ENCODE assay signal across 8 mouse cellular contexts in genomic region chr9:86570261-86570890, GRCm38 (mm10). TPM values are rescaled to one million over a fixed set of nuclear protein-coding genes. Genes with fewer than 3 reads are reported as not detected.
A peak's percentile ranks its signal among the peaks of the same experiment; 100 is the strongest.
DNase-seq lines count a peak whose midpoint lies in the region; ATAC-seq and TF ChIP-seq lines count a peak whose summit lies in the region.

No protein-coding gene starts in this region.

- dilution Hi-C loops in CH12.LX (cut with MboI; ENCODE audit: extremely low pct_ligation_motif_present, extremely low pct_unique_long_range_greater_than_20kb, low sequenced_read_pairs) = no loop called here

- in situ Hi-C loops in CH12.LX (cut with MboI; ENCODE audit: low pct_ligation_motif_present, low pct_unique_long_range_greater_than_20kb, low sequenced_read_pairs) = loop anchor here (10.0 to 25.0 kb wide), 2 partner anchors 106 to 833 kb away; partner anchors contain the start of genes Dop1a, Ibtk and Ube2cbp

- 77% methylated on average over 10 of the region's 10 CpGs for WGBS in intestine, embryonic 14.5 days
- WGBS in liver, embryonic 14.5 days (ENCODE audit: insufficient replicate concordance) = 72% methylated on average over 10 of the region's 10 CpGs

- peaks cover 22 to 58% of the 10 kb centered on the region in 2 experiments for H3K36me3 ChIP-seq in CH12.LX (replicated peaks in 1 of 2; ENCODE audit: control insufficient read depth in 1 of 2, insufficient read depth in 1 of 2, low read length in 1 of 2)
- peaks cover 28% of the 10 kb centered on the region for H3K36me3 ChIP-seq in intestine, embryonic 14.5 days (ENCODE audit: control insufficient read depth, insufficient read depth, low read length)
- no peaks in the 10 kb centered on the region; the same call in 1 of the 2 replicates for H3K36me3 ChIP-seq in liver, embryonic 14.5 days (replicated peaks; ENCODE audit: control insufficient read depth, insufficient read depth, low read depth)

- H3K79me2 ChIP-seq in CH12.LX (replicated peaks; ENCODE audit: control insufficient read depth, extremely low read depth, insufficient read depth, poor library complexity, severe bottlenecking) = peaks cover 9% of the 10 kb centered on the region

- no peaks in the 10 kb centered on the region for H3K27me3 ChIP-seq in CH12.LX (replicated peaks)
- H3K27me3 ChIP-seq in intestine, embryonic 14.5 days (replicated peaks; ENCODE audit: control insufficient read depth, insufficient read depth, low read length) = 0 out of 2 replicates have a peak, but pooled peaks cover 2% of the 10 kb centered on the region
- H3K27me3 ChIP-seq in liver, embryonic 14.5 days (ENCODE audit: control insufficient read depth, insufficient read depth, low read length) = no peaks in the 10 kb centered on the region

- H3K4me3 ChIP-seq in CH12.LX (replicated peaks in 1 of 3; ENCODE audit: low read depth in 2 of 3, low read length in 2 of 3, poor library complexity in 1 of 3) = peak overlapping the region; percentile 84 to 93 (median 87)
- peak overlapping the region; percentile 97 for H3K4me3 ChIP-seq in bone marrow macrophage, adult 2 months (ENCODE audit: insufficient read depth, low read length)
- peak overlapping the region; percentile 73; the same call in 1 of the 2 replicates for H3K4me3 ChIP-seq in intestine, embryonic 14.5 days (ENCODE audit: low read depth, low read length)
- H3K4me3 ChIP-seq in liver, embryonic 14.5 days (ENCODE audit: insufficient read depth in 1 of 2, low read depth in 2 of 2, low read length in 2 of 2) = peak overlapping the region; percentile 6 to 79; a peak in 3 of 4 replicates

- no peak overlapping the region for H3K27ac ChIP-seq in CH12.LX (ENCODE audit: insufficient read depth, low read depth)
- no peak overlapping the region for H3K27ac ChIP-seq in bone marrow macrophage, adult 2 months (ENCODE audit: insufficient read depth, low read depth, low read length)
- H3K27ac ChIP-seq in intestine, embryonic 14.5 days (ENCODE audit: low read depth) = no peak overlapping the region
- no peak overlapping the region for H3K27ac ChIP-seq in liver, embryonic 14.5 days

- H3K4me1 ChIP-seq in CH12.LX (ENCODE audit: control insufficient read depth in 1 of 2, insufficient read depth in 2 of 2) = peaks cover 0 to 26% of the 10 kb centered on the region in 2 experiments; a peak in 2 of 4 replicates
- H3K4me1 ChIP-seq in bone marrow macrophage, adult 2 months (ENCODE audit: control insufficient read depth, insufficient read depth, low read length) = peaks cover 12% of the 10 kb centered on the region
- H3K4me1 ChIP-seq in intestine, embryonic 14.5 days (replicated peaks; ENCODE audit: control insufficient read depth, insufficient read depth, low read length) = peaks cover 15% of the 10 kb centered on the region
- peaks cover 3 to 12% of the 10 kb centered on the region in 2 experiments for H3K4me1 ChIP-seq in liver, embryonic 14.5 days (replicated peaks; ENCODE audit: control insufficient read depth in 2 of 2, insufficient read depth in 2 of 2, low read length in 1 of 2)

- DNase-seq in CH12.LX (ENCODE audit: extremely low read depth) = no peak
- no peak for DNase-seq in intestine, embryonic 14.5 days (ENCODE audit: low spot score)
- no peak for DNase-seq in liver, embryonic 14.5 days (ENCODE audit: low read depth in 3 of 3, low spot score in 3 of 3)
- no peak for DNase-seq in spleen, adult 12 weeks (ENCODE audit: low spot score)
- DNase-seq in gastrocnemius, adult 18-20 months (ENCODE audit: low spot score) = no peak
- DNase-seq in layer of hippocampus, postnatal 25 days (ENCODE audit: extremely low spot score in 1 of 2, low spot score in 1 of 2) = no peak
- no peak for DNase-seq in adrenal gland, postnatal 36 days

- no peak for TF ChIP-seq POLR2A in CH12.LX (IDR thresholded peaks at IDR 0.05; ENCODE audit: low read depth, low read length)
- no peak for TF ChIP-seq POLR2A in bone marrow macrophage, adult 2 months (IDR thresholded peaks at IDR 0.05; ENCODE audit: borderline replicate concordance, low read depth, low read length)

- H3K4me2 ChIP-seq in CH12.LX (ENCODE audit: insufficient read depth, low read depth, poor library complexity, severe bottlenecking) = peak overlapping the region; percentile 60
- peak overlapping the region; percentile 99 for H3K4me2 ChIP-seq in intestine, embryonic 14.5 days (ENCODE audit: low read length)
- peak overlapping the region; percentile 85 for H3K4me2 ChIP-seq in liver, embryonic 14.5 days (ENCODE audit: low read depth)

- no peak for TF ChIP-seq CTCF in CH12.LX (conservative IDR thresholded peaks at IDR 0.05 in 1 of 2, IDR thresholded peaks at IDR 0.05 in 1 of 2; ENCODE audit: low read depth in 2 of 2, low read length in 2 of 2)
- no peak for TF ChIP-seq CTCF in bone marrow macrophage, adult 2 months (IDR thresholded peaks at IDR 0.05; ENCODE audit: low read depth, low read length)
- no peak for TF ChIP-seq CTCF in liver, embryonic 14.5 days (IDR thresholded peaks at IDR 0.05; ENCODE audit: low read depth)

- no peak for TF ChIP-seq EP300 in CH12.LX (IDR thresholded peaks at IDR 0.05; ENCODE audit: low read length)
- TF ChIP-seq EP300 in liver, embryonic 14.5 days (IDR thresholded peaks at IDR 0.05; ENCODE audit: low read depth) = no peak

- H3K9ac ChIP-seq in CH12.LX (ENCODE audit: insufficient read depth, low read depth) = peak overlapping the region; percentile 39
- H3K9ac ChIP-seq in intestine, embryonic 14.5 days (ENCODE audit: low read length) = no peak overlapping the region
- H3K9ac ChIP-seq in liver, embryonic 14.5 days (replicated peaks) = no peak overlapping the region

- TF ChIP-seq RAD21 in CH12.LX (IDR thresholded peaks at IDR 0.05; ENCODE audit: low read depth, low read length) = no peak

- ATAC-seq in intestine, embryonic 14.5 days (replicated peaks; ENCODE audit: low FRiP score, low TSS enrichment, low read depth) = no peak
- no peak for ATAC-seq in liver, embryonic 14.5 days (ENCODE audit: insufficient read depth)

- no peaks in the 10 kb centered on the region for H3K9me3 ChIP-seq in CH12.LX (replicated peaks; ENCODE audit: low read length)
- no peaks in the 10 kb centered on the region for H3K9me3 ChIP-seq in intestine, embryonic 14.5 days (ENCODE audit: control insufficient read depth, low read length)
- H3K9me3 ChIP-seq in liver, embryonic 14.5 days (ENCODE audit: control insufficient read depth, low read length) = no peaks in the 10 kb centered on the region

TF ChIP-seq in CH12.LX, 34 proteins besides CTCF, POLR2A, EP300 and RAD21:
- TF ChIP-seq ETS1 (conservative IDR thresholded peaks at IDR 0.05; ENCODE audit: low read depth, low read length) = no peak
- TF ChIP-seq CHD2 (IDR thresholded peaks at IDR 0.05; ENCODE audit: low read length) = no peak
- no peak for TF ChIP-seq MAFK (IDR thresholded peaks at IDR 0.05; ENCODE audit: insufficient replicate concordance, low read length)
- TF ChIP-seq NRF1 (IDR thresholded peaks at IDR 0.05; ENCODE audit: low read depth, low read length) = no peak
- TF ChIP-seq HCFC1 (IDR thresholded peaks at IDR 0.05; ENCODE audit: low read depth, low read length) = no peak
- TF ChIP-seq POLR2AphosphoS2 (IDR thresholded peaks at IDR 0.05; ENCODE audit: low read depth, low read length) = no peak
- no peak for TF ChIP-seq RCOR1 (conservative IDR thresholded peaks at IDR 0.05; ENCODE audit: low read depth, low read length)
- TF ChIP-seq TCF12 (IDR thresholded peaks at IDR 0.05; ENCODE audit: low read depth, low read length) = no peak
- TF ChIP-seq CHD1 (IDR thresholded peaks at IDR 0.05; ENCODE audit: low read depth, low read length) = no peak
- TF ChIP-seq MXI1 (IDR thresholded peaks at IDR 0.05; ENCODE audit: low read depth, low read length) = no peak
- TF ChIP-seq ELF1 (IDR thresholded peaks at IDR 0.05; ENCODE audit: low read depth, low read length) = no peak
- no peak for TF ChIP-seq E2F4 (IDR thresholded peaks at IDR 0.05; ENCODE audit: insufficient replicate concordance, low read depth, low read length)
- no peak for TF ChIP-seq USF2 (conservative IDR thresholded peaks at IDR 0.05; ENCODE audit: low read depth, low read length)
- TF ChIP-seq ZKSCAN1 (IDR thresholded peaks at IDR 0.05; ENCODE audit: borderline replicate concordance, low read depth, low read length) = no peak
- TF ChIP-seq NELFE (IDR thresholded peaks at IDR 0.05; ENCODE audit: low read depth, low read length) = no peak
- no peak for TF ChIP-seq JUND (conservative IDR thresholded peaks at IDR 0.05; ENCODE audit: low read depth, low read length)
- TF ChIP-seq USF1 (IDR thresholded peaks at IDR 0.05; ENCODE audit: low read depth, low read length) = no peak
TF ChIP-seq in CH12.LX: peak in this region for 0.

RNA-seq across cellular contexts. Expression of gene Pgm3, which starts 1.3 kb away (rescaled TPM):
- 28.8 and 29.3 TPM in 2 replicates for total RNA-seq in CH12.LX (2012; rRNA removed)
- 27.4 and 28.5 TPM in 2 replicates for total RNA-seq in CH12.LX (2014; rRNA removed)
- polyA plus RNA-seq in CH12.LX (2012; ENCODE audit: insufficient read length, low read depth) = 31.5 and 32.1 TPM in 2 replicates
- polyA plus RNA-seq in bone marrow macrophage, adult 2 months (2012; ENCODE audit: insufficient read depth, insufficient read length, missing spikeins) = 8.0 and 8.5 TPM in 2 replicates
- polyA plus RNA-seq in intestine, embryonic 14.5 days (2014; fragmentation: Nextera tagmentation; extraction: Ambion mirVana) = 32.3 and 34.0 TPM in 2 replicates
- polyA plus RNA-seq in liver, embryonic 14.5 days (2012; rRNA removed) = 4.2 and 7.0 TPM in 2 replicates
- 14.9 and 16.1 TPM in 2 replicates for polyA plus RNA-seq in liver, embryonic 14.5 days (2014; fragmentation: Nextera tagmentation; extraction: Ambion mirVana)
- 1 to 10 TPM; 3.3 to 4.6 TPM for total RNA-seq in gastrocnemius, adult 18-20 months (2021)
- total RNA-seq in layer of hippocampus, postnatal 25 days (2021) = 10 to 100 TPM; 17.5 to 17.6 TPM
- total RNA-seq in adrenal gland, postnatal 36 days (2021) = 10 to 100 TPM; 27.8 to 46.9 TPM

RNA-seq across cellular contexts. Expression of gene Rwdd2a, which starts 1.4 kb away (rescaled TPM):
- total RNA-seq in CH12.LX (2012; rRNA removed) (1.7 TPM in 2 replicates), CH12.LX (2014; rRNA removed) (2.8 and 2.9 TPM in 2 replicates)
- polyA plus RNA-seq in CH12.LX (2012; ENCODE audit: insufficient read length, low read depth) = 2.1 and 2.2 TPM in 2 replicates
- 9.9 and 11.8 TPM in 2 replicates for polyA plus RNA-seq in bone marrow macrophage, adult 2 months (2012; ENCODE audit: insufficient read depth, insufficient read length, missing spikeins)
- 2.4 and 4.2 TPM in 2 replicates for polyA plus RNA-seq in intestine, embryonic 14.5 days (2014; fragmentation: Nextera tagmentation; extraction: Ambion mirVana)
- 0.17 and 0.37 TPM in 2 replicates for polyA plus RNA-seq in liver, embryonic 14.5 days (2012; rRNA removed)
- 0.61 and 0.83 TPM in 2 replicates for polyA plus RNA-seq in liver, embryonic 14.5 days (2014; fragmentation: Nextera tagmentation; extraction: Ambion mirVana)
- under 1 TPM; 0.28 to 0.34 TPM for total RNA-seq in gastrocnemius, adult 18-20 months (2021)
- total RNA-seq in layer of hippocampus, postnatal 25 days (2021) = 10 to 100 TPM; 26.0 to 30.7 TPM
- 10 to 100 TPM in 1 of 2 experiments, 1 to 10 TPM in 1; 3.3 to 16.4 TPM for total RNA-seq in adrenal gland, postnatal 36 days (2021)

Comparison
In these comparisons a context has a peak if more than half of its experiments do, and no peak if none do; other contexts are left out.
1. H3K4me3 ChIP-seq: peak in every context shown above with its lines; median percentile 97 in bone marrow macrophage, adult 2 months; 87 in CH12.LX; 73 in intestine, embryonic 14.5 days; 42 in liver, embryonic 14.5 days.